Mouse (Mus musculus): ENCODE data around the gene Zic2.

Zic2 gene

DNA sequence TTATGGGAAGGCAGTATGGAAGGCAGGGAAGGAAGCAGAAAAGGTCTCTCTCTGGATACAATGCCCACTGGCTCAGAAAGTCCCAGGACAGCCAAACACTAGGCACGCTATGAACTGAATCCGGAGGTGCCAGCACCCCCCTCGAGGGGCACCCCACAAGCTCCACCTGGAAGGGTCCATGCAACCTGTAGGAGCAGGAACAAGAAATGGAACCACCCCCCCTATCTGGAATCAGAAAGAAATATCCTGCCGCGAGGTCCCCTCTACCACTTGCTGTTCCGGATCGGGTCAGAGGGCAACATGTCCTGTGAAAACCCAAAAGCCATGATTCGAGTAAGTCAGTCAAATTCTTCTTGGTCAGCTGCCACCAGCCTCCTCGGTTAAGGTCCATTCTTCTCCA lies 13.3 kb upstream of the Zic2 start:
- CTCF ChIA-PET: interaction anchor here (0.5 to 0.6 kb wide), 2 partner anchors 112 to 1847 kb away, joined by 3 to 8 read pairs; no protein-coding TSS in a partner anchor

DNA sequence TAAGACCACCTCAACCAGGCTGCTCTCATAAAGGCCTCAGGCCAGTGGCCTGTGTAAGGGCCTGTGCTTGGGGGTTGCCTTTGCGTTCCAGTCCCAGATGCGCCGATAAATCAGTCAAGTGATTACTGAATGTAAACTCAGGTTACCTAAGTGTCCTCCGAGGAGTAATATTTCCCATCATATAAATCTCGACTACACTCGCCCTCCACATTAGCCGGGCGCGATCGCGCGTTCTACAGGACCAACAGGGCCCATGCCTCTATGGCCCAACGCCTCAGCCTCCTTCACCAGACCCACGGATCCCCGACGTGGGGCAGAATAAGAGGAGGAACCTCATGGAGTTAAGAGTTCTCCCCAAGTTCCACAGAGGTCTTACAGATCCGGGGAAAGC lies 12.6 kb upstream of the Zic2 start:
- CTCF ChIA-PET: no interaction called here

DNA sequence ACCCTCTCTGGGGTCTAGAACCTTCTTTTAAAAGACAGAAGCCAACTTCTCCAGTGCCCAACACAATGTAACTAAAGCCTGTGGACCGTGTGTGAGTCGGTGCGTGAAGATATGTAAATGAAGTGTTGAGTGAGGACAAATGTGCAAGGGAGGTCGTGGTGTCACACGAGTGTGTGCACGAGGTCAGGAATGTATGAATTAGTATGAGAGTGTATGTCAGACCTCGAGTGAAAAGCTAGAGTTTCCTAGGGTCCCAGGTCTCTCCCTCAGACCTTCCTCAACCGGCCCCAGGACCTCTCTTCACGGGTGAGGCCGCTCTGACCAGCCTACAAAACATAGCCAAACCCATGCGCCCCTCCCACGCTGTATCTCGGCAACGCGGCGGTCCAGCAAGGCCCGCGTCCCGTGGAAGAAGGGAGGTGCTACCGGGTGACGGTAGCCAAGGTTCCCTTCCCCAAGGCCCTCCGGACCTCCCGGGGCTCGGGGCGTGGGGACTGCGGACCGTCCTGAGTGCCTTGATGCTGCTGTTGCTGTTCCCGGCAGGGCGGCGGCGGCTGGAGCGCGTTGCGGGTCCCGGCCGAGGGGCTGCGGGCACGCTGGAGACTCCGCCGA lies 12.0 kb upstream of the Zic2 start:
- CTCF ChIA-PET: no interaction called here

DNA sequence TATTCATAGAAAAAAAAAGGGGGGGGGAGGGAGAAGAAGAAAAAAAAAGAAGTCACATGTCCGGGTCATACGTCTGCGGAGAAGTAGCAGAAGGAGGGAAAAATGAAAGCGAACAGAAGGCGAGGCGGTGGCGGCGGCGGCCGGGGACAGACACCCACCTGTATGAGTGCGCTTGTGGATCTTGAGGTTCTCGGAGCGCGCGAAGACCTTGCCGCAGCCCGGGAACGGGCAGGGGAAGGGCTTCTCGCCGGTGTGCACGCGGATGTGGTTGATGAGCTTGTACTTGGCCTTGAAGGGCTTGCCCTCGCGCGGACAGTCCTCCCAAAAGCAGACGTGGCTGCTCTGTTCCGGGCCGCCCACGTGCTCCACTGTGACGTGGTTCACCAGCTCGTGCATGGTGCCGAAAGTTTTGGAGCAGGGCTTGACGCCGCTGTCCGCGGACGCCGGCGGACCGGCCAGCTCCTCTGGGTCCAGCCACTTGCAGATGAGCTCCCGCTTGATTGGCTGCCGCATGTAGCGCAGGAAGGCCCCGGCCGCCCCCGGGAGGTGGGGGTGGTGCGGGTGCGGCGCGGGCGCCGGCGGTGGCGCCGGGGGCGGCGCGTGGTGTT lies 11.4 kb upstream of the Zic2 start:
- CTCF ChIA-PET: interaction anchor here (0.7 kb wide), 2 partner anchors 23 to 274 kb away, joined by 3 read pairs; no protein-coding TSS in a partner anchor

DNA sequence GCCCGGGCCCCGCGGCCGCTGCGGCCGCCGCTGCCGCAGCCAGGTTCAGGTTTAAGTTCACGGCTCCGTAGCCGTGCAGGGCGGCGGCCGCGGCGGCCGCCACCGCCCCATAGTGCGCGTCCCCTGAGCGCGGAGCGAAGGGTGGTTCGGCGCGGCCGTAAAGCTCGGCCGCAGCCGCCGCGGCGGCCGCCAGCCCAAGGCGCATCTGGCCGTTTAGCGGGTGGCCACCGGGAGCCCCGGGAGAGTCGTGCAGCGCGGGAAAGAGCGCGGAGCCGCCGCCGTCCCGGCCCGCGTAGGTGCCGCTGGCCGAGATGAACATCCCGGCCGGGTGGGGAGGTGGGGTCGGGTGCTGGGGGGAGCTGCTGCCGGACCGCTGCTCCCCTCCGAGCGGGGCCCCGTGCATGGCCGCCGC lies 10.9 kb upstream of the Zic2 start:
- CTCF ChIA-PET: interaction anchor here (0.7 kb wide), 2 partner anchors 23 to 273 kb away, joined by 3 read pairs; no protein-coding TSS in a partner anchor

DNA sequence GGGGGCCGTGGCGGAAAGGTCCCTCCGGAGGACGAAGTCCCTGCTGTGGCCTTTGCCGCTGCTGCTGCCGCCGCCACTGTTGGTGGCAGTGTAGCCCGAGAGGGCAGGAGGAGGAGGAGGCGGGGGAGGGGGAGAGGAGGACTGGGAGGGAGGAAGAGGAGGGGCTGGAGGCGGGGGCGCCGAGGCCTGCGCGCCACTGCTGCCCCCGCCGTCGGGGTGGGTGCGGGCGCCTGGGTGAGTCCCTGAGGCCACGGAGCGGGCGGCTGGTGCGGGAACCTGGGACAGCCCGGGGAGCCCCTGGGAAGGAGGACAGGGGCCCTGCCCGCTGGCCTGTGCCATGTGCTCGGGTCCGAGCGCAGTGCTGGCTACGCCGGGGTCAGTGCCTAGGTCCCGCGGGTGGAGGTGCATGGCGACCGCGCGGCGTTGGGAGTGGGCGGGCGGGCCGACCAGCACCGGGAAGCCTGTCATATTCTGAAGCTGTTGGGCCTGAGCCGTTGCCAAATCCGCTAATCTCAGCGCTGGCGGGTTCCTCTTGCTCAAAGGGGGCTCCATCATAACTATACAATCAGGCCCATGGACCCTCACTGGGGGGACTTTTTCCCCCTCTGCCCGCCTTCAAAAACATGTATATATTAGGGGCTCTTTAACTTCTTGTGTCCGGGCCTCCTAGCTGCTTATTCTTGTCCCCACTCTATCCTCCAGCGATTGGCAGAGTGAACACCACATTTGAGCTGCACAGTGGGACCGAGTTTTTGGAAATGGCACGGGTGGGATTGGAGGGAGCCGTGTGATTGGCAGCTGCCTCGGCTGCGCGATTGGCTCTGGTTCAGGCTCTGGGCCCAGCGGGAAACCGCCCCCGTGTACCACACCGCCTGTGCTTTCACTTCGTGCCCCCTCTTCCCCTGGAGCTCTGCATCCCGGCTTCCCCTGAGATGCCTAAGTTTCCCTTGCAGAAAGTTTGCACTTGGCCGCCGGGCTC lies 10.2 kb upstream of the Zic2 start, which contains the start of gene Zic5:
Gene Zic5 (minus strand): TSS at position 915 of the 979 bp plus-strand sequence.
- CTCF ChIA-PET: interaction anchor here (0.7 kb wide), 2 partner anchors 14 to 22 kb away, joined by 3 to 6 read pairs; no protein-coding TSS in a partner anchor

DNA sequence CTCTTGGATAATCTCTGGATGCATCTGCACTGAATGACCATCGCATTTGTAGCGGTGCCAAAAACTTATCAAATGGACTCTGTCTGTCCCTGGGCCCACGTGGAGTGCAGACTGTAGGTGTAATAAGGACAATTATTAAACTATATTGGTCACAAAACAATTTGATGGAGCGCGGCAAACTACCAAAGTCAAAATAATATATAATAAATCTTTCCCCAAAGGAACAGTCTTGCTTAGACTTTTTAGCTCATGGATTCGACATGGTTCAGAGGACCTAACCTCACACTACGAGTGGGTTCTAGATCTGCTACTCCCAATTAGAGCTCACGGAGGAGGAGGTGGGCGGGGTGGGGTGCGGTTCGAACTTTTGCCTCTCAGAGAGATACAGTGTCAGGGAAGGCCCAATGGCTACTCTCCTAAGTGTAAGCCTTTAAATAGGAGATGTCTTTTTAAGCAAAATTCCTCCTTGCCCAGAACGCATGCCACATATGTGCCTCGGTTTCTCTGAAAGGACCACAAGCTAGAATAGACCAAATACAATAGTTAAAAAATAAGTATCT lies 9.2 kb upstream of the Zic2 start:
- CTCF ChIA-PET: interaction anchor here (0.7 kb wide), 1 partner anchor 13 kb away, joined by 6 read pairs; no protein-coding TSS in a partner anchor

DNA sequence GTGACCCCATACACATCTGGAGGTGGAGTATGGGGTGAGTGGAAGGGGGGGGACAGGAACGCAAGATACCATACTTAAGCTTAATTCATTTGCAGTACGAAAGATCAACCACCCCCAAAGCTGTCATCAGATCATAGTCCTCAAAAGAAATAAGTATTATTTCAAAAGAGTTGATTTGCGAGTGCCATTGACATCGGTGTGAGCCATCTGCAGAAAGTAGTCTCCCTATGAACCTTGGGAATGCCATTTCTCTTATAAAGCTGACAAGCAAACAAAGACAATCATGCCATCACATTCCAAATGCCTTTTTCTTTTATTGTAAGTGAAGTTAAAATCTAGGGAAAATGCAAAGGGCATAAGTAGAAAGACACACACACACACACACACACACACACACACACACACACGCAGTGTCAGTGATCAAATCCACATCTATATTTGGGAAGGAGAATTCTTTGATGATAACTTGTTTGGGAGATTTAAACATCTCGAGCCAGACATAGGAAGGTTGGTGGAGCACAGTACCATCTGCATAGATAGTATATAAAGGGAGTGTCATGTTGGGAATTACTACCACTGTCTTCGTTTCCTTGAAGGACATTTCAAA lies 8.4 kb upstream of the Zic2 start:
- CTCF ChIA-PET: interaction anchor here (0.6 kb wide), 1 partner anchor 10 kb away, joined by 4 read pairs; no protein-coding TSS in a partner anchor

DNA sequence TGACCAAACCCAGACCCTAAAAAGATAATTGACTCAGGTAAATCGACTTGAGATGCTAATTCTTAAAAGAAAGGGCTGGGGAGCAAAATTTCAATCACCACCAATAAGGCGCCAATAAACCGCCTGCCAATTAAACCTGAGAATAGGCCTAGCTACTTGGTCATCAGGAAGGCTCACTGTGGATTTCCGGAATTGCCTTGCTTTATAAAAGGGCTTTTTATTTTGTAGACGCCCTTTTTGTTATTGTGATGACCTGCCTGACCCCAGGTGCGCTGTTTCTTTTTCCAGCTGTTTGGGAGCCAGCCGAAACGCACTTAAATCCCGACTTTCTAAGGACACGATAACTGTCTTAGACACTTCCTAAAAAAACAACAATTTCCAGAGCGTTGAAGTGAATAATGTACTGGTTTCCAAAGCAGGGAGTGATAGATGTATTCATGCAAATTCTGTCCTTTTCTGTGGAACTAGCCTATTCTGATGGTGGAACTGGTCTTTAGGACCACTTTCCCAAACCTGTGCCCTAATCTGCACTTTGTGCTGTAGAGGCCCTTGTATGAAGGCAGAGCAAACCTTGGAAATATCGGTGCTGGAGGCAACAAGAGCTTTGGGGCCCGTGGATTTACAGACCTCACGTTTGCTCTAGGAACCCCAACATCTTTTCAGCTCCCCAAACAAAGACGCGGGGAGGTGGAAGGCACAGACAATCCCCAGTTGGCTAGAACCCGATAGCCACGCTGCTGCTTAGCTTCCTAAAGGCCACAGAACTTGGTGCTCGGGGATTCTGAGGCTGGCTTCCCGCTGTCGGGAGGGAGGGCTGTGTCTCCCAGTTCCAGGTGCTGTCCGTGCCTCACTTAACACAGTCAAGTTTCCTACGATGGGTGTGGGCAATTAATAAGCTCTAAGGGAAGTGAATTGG lies 7.1 kb upstream of the Zic2 start:
- CTCF ChIA-PET: interaction anchor here (0.5 to 0.9 kb wide), 2 partner anchors 12 to 23 kb away, joined by 3 read pairs; no protein-coding TSS in a partner anchor

DNA sequence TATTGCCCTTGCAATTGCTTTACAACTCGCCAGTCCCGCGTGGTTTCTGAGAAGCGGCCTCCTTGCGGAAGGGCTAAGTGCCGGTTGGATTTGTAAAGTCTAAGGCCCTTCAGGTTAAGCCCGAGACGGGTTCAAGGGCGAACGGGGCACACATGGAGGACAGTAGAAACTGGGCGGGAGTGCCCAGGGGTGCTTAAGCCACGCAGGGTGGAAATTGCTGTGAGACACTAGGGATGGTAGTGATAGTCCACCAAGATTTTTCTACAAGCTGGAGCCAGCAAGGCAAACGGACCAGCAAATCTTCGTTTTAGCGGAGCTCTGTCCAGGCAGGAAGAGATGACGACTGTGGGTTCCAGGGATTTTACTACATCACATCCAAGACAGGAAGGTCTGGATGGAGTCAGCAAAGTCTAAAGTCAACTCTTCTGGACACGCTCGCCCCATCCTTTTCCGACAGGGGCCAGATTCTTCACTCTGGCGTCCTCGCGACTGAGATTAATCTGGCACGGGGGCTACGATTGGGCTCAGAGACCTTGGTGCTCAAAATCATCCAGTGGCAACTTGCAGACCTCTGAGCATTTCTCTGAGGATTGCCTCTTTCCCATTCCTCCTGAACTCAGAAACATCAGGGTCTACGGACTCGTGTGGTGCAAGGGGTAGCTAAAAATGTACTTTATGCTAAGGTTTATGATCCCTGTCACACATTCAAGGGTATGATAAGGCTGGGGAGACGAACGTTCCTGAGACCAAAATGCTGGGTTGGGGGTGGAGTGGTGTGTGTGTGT lies 6.1 kb upstream of the Zic2 start:
- CTCF ChIA-PET: interaction anchor here (0.9 kb wide), 1 partner anchor 22 kb away, joined by 3 read pairs; no protein-coding TSS in a partner anchor

DNA sequence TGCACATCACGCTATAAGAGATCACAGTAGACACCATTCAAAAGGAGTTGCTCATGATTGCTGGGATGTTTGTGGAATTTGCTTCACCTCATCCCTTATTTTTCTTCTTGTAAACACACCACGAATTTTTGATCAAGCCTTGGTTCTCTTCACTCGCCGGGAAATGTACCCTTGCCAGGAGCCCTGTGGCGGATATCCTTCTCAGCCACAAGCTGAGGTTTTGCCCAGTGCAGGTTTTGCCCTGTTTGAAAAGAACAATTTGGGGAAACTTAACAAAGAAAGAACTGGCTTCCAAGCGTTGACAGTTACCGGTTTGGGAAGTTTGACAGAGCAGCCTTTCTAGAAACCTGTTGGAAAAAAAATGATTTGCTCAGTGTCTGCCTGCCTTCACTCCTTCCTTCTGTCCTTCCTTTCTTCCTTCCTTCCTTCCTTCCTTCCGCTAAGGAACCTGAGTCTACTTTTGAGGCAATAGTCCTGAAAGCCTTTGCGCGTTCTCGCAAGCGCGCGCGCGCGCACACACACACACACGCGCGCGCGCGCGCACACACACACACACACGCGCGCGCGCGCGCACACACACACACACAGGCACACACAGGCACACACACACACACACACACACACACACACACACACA lies 3.7 kb upstream of the Zic2 start:
- CTCF ChIA-PET: no interaction called here

DNA sequence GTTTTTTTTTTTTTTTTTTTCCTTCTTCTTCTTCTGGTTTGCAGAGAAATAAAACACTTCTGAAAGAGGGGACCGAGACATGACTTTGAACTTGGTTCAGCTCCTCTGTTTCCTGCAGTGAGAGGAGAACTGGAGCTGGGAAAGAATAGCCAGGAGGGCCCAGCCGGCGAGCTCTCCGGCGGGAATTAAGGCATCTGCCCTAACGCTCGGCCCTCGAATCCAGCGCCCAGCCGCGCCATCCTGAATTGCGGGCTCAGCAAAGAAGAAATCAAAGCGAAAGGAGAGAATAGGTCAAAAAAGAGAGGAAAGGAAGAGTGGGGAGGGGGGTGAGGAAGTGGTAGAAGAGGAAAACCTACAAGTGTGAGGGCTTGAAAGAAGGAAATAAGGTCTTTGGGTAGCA lies 3.1 kb upstream of the Zic2 start:
- CTCF ChIA-PET: no interaction called here

DNA sequence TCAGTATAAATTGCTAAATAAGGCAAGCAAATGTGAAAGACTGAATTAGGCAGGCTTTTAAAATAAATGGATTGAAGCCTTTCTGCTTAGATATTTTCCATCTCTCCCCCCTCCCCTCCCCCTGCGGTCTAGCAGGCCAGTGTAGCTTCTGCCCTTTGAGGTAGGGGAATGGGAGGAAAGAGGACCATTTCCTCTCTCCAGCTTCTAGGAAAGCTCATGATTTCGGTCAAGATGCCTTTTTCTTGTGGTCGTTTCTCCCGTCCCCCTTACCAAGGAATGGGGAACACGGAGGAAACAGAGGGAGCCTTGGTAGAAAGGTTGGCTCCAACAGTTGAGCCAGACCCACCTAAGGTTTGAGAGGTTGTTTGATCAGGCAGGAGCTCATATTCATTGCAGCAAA lies 2.6 kb upstream of the Zic2 start:
- CTCF ChIA-PET: no interaction called here

DNA sequence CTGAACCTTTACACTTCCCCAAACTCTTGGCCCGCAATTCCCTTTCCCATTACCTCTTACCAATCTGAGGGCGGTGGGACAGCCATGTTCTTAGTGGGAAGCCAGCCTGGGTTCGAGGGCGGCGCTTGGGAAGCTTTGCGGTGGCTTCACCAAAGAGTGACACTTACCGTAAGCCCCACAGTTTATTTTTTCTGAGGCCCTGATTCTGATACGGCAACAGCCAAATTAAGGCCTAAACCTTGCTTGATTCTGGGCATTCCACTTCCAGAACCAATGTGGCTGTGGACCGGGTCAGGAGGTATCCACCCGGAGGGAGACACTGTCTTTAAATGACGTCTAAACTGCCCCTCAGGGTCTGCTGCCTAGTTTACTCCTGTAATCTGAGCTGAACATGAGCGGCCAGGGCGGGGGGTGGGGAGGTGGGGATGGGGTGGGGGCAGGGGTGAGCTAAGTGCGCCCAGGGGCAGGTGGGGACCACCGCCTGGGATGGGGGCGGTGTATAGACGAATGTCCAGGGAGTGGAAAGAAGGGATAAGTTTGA lies 2.0 kb upstream of the Zic2 start:
- CTCF ChIA-PET: interaction anchor here (0.6 kb wide), 1 partner anchor 1049 kb away, joined by 4 read pairs; no protein-coding TSS in a partner anchor

DNA sequence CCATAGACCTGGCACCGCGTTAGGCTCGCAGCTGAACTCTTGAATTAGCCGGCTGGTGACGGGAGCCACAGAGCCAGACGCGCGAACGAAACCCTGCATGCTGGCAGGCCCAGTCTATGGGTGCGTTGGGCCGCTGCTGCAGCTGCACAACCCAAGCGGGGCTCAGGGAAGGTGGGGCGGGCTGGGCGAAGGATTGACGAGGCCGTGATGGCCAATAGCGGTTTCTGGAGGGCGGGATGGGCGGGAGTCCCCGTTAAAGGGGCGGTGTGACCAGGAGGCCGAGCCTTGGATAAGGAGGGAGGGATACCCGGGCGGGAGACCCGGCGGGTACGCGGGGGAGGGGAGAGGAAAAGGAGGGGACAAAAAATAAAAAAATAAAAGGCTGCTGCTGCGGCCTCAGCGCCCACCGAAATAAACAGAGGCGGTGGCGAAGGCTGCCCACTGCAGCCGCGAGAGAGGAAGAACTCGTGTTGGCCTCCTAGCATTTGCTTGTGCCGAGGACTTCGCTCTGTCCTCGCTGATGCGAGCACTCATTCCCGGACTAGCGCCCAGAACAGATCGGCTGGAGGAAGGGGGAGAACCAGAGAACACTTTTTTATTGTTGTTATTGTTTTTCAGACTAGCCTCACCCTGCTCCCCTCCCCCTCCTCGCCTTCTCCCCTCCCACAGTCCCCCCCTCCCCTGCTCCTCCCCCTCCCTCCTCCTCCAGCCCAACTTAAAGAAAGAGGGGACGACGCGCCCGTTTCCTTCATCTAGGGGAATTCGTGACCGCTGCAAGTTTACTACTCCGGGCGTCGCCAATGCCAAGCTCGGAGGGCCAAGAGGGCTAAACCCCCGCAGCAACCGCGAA lies 969 bp upstream of the Zic2 start:
- CTCF ChIA-PET: no interaction called here

DNA sequence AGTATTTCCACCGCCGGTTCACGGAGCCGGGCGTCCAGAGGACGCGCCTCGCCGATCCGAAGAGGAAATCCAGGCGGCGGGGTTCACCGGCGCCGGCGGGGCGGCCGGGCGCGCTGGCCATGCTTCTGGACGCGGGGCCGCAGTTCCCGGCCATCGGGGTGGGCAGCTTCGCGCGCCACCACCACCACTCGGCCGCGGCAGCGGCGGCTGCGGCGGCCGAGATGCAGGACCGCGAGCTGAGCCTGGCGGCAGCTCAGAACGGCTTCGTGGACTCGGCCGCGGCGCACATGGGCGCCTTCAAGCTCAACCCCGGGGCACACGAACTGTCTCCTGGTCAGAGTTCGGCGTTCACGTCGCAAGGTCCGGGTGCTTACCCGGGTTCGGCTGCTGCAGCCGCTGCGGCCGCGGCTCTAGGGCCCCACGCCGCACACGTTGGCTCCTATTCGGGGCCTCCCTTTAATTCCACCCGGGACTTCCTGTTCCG lies 364 bp downstream of the Zic2 start:
- CTCF ChIA-PET: no interaction called here

All from spleen, embryonic (tissue).